Mouse (Mus musculus) adrenal gland, postnatal 10 days (tissue): ENCODE results near the gene Mylk2. TPM values are rescaled to one million over a fixed set of nuclear protein-coding genes. Genes with fewer than 3 reads are reported as not detected.

Source experiments
- DNase-seq: peaks from one replicate; pipeline ENCODE4 v3.0.0; 2021; ENCODE audit warnings: mixed read lengths
- microRNA-seq: library from miRNA; unstranded; fragments of <30 nt; microRNA quantifications from one replicate; pipeline ENCODE4 v1.2.0, GENCODE M21; 2021
- total RNA-seq, 2 experiments: library from RNA; stranded (reverse); gene quantifications; 2 replicates each; pipeline ENCODE4 v1.2.3; 2021

Mylk2 gene
- total RNA-seq, 2 experiments from 2014 or later = 3.1 to 6.3 TPM

GRCm38 (mm10) chr2:152944013-152944412 lies 32.9 kb downstream of the Mylk2 start:
- DNase-seq = no peak

- DNase-seq = no peak
Measured at GRCm38 (mm10) chr2:152947098-152947497, 35.9 kb downstream of the Mylk2 start.

- DNase-seq = no peak
Measured at GRCm38 (mm10) chr2:152948438-152949020, 37.4 kb downstream of the Mylk2 start.

- DNase-seq = no peak
Measured at GRCm38 (mm10) chr2:152950358-152951064, 39.4 kb downstream of the Mylk2 start.

GRCm38 (mm10) chr2:152951065-152951849 lies 40.1 kb downstream of the Mylk2 start, which contains the start of gene Dusp15:
Dusp15 (minus strand) TSS chr2:152951698.
- DNase-seq = peak; percentile 62

- DNase-seq = no peak
Measured at GRCm38 (mm10) chr2:152951850-152952720, 40.9 kb downstream of the Mylk2 start.

GRCm38 (mm10) chr2:152958116-152958515 lies 47.0 kb downstream of the Mylk2 start:
- DNase-seq = no peak

- DNase-seq = peak; percentile 79
Measured at GRCm38 (mm10) chr2:152962091-152962793, 51.1 kb downstream of the Mylk2 start, which contains the start of gene Ttll9. Ttll9 (plus strand) TSS chr2:152962485.

- DNase-seq = no peak
Measured at GRCm38 (mm10) chr2:152965555-152965954, 54.4 kb downstream of the Mylk2 start.

Small RNA genes within 50 kb of the gene (microRNA-seq; reads per million reads assigned to microRNA genes)
- not detected for gene Mir5622

Other genes with a start within 250 kb of the Mylk2 start
- 100 to 1,000 TPM; 105 to 125 TPM for gene H13, start 241.9 kb upstream of the Mylk2 start, total RNA-seq
- 10 to 100 TPM; 24.5 to 26.7 TPM for gene Mcts2, start 224.3 kb upstream of the Mylk2 start, total RNA-seq
- gene Id1, start 175.1 kb upstream of the Mylk2 start, total RNA-seq = 100 to 1,000 TPM; 112 to 182 TPM
- gene Cox4i2, start 157.2 kb upstream of the Mylk2 start, total RNA-seq = 1 to 10 TPM; 8.0 to 8.3 TPM
- 10 to 100 TPM; 49.3 to 56.2 TPM for gene Bcl2l1, start 79.6 kb upstream of the Mylk2 start, total RNA-seq
- 10 to 100 TPM; 18.4 to 21.4 TPM for gene Tpx2, start 63.4 kb upstream of the Mylk2 start, total RNA-seq
- gene Foxs1, start 21.9 kb downstream of the Mylk2 start, total RNA-seq = 1 to 10 TPM; 5.4 to 5.7 TPM
- 1 to 10 TPM; 3.1 to 4.3 TPM for gene Dusp15, start 40.3 kb downstream of the Mylk2 start, total RNA-seq
- under 1 TPM; 0.27 to 0.79 TPM for gene Ttll9, start 51.1 kb downstream of the Mylk2 start, total RNA-seq
- 10 to 100 TPM; 88.4 to 94.3 TPM for gene Pdrg1, start 104.1 kb downstream of the Mylk2 start, total RNA-seq
- 1 to 10 TPM; 1.3 to 1.5 TPM for gene Xkr7, start 120.5 kb downstream of the Mylk2 start, total RNA-seq
- 10 to 100 TPM; 15.8 to 23.7 TPM for gene Ccm2l, start 154.6 kb downstream of the Mylk2 start, total RNA-seq
- 1 to 10 TPM; 2.4 to 3.2 TPM for gene Hck, start 197.1 kb downstream of the Mylk2 start, total RNA-seq
- gene Tm9sf4, start 250.0 kb downstream of the Mylk2 start, total RNA-seq = 10 to 100 TPM; 88.3 to 96.8 TPM